Mouse (Mus musculus) mesoderm, embryonic 11.5 days (tissue): ENCODE data around the gene Uck2.

Experiments used
- DNase-seq: peaks from one replicate; pipeline ENCODE4 v3.0.0-alpha.2; 2012; ENCODE audit warnings: low read depth, low spot score

Gene Uck2

GRCm38 (mm10) chr1:167285320-167285355 lies at the start of gene Uck2:
Gene Uck2, minus strand, starts transcription at chr1:167285320.
- no peak for DNase-seq

- no peak for DNase-seq
Observed at GRCm38 (mm10) chr1:167331106-167331505, 46.0 kb upstream of the Uck2 start.

GRCm38 (mm10) chr1:167328776-167329175 lies 43.7 kb upstream of the Uck2 start:
- DNase-seq, result no peak

- DNase-seq, result no peak
Observed at GRCm38 (mm10) chr1:167321691-167322090, 36.6 kb upstream of the Uck2 start.

GRCm38 (mm10) chr1:167313220-167313619 lies 28.1 kb upstream of the Uck2 start:
- no peak for DNase-seq

GRCm38 (mm10) chr1:167312367-167312766 lies 27.2 kb upstream of the Uck2 start:
- no peak for DNase-seq

GRCm38 (mm10) chr1:167308261-167309054 lies 23.3 kb upstream of the Uck2 start, which contains the start of gene Tmco1:
Gene Tmco1, plus strand, starts transcription at chr1:167308378.
- DNase-seq, result peak; percentile 96

- DNase-seq, result no peak
Observed at GRCm38 (mm10) chr1:167307674-167308073, 22.6 kb upstream of the Uck2 start.

GRCm38 (mm10) chr1:167306451-167307240 lies 21.5 kb upstream of the Uck2 start:
- DNase-seq, result no peak

GRCm38 (mm10) chr1:167305501-167306137 lies 20.5 kb upstream of the Uck2 start:
- no peak for DNase-seq

- no peak for DNase-seq
Observed at GRCm38 (mm10) chr1:167300122-167300521, 15.0 kb upstream of the Uck2 start.

- DNase-seq, result no peak
Observed at GRCm38 (mm10) chr1:167295679-167296402, 10.7 kb upstream of the Uck2 start.

GRCm38 (mm10) chr1:167292447-167292846 lies 7.3 kb upstream of the Uck2 start:
- DNase-seq, result no peak

GRCm38 (mm10) chr1:167291610-167292009 lies 6.5 kb upstream of the Uck2 start:
- DNase-seq, result no peak

- no peak for DNase-seq
Observed at GRCm38 (mm10) chr1:167290263-167290592, 5.1 kb upstream of the Uck2 start.

GRCm38 (mm10) chr1:167289567-167290262 lies 4.6 kb upstream of the Uck2 start:
- DNase-seq, result peak; percentile 57

GRCm38 (mm10) chr1:167288665-167289538 lies 3.8 kb upstream of the Uck2 start:
- no peak for DNase-seq

- no peak for DNase-seq
Observed at GRCm38 (mm10) chr1:167287156-167287555, 2.0 kb upstream of the Uck2 start.

GRCm38 (mm10) chr1:167285356-167285755 lies 236 bp upstream of the Uck2 start:
- no peak for DNase-seq

GRCm38 (mm10) chr1:167284837-167285319 lies 242 bp downstream of the Uck2 start:
- DNase-seq, result peak; percentile 90
